9 mouse cellular contexts compared by ENCODE assay signal in genomic region chr13:81767038-81767659, GRCm38 (mm10). TPM values are rescaled to one million over a fixed set of nuclear protein-coding genes. Genes with fewer than 3 reads are reported as not detected.
DNase-seq lines count a peak whose midpoint lies in the region; ATAC-seq and TF ChIP-seq lines count a peak whose summit lies in the region.
"Had no signal": no experiment of that assay in that cellular context is flagged by ENCODE, and none has a peak within 500 bp of the region (broad histone marks: within the 10 kb centered on the region; RNA-seq: fewer than 3 reads in every experiment).

No protein-coding gene starts in this region.

- TF ChIP-seq CTCF in lung, embryonic 14.5 days (IDR thresholded peaks at IDR 0.05; ENCODE audit: low read depth), result peak; percentile 60

- DNase-seq in 3T3-L1 (ENCODE audit: low read depth, low spot score) (peak; percentile 42), ES-E14 (ENCODE audit: low read depth, low spot score) (peak; percentile 46)
- peak; percentile 73 to 82 for DNase-seq in cerebellum, adult 18-20 months
- DNase-seq in frontal cortex, postnatal 10 days (ENCODE audit: low spot score in 2 of 2), result peak; percentile 63 to 86
- DNase-seq in kidney, postnatal 10 days, result peak; percentile 80
- peak; percentile 74 for DNase-seq in lung, embryonic 14.5 days
- peak; percentile 26 for DNase-seq in retina, adult 2 months (ENCODE audit: low read depth, low spot score)
- DNase-seq in thymus, postnatal 4 days, result peak; percentile 88

- in situ Hi-C loops in ES-E14 (cut with MboI; ENCODE audit: low sequenced_read_pairs in 2 of 2, unreplicated experiment in 2 of 2), result loop anchor here in 1 of 2 experiments (10.0 kb wide), 1 partner anchor 332 kb away; no protein-coding TSS in a partner anchor

- no peak overlapping the region for H3K9ac ChIP-seq in ES-E14 (ENCODE audit: insufficient read depth, low read depth, low read length, poor library complexity, severe bottlenecking)
- H3K9ac ChIP-seq in lung, embryonic 14.5 days, result no peak overlapping the region
- H3K9ac ChIP-seq: stomach, embryonic 15.5 days had no signal

- H3K27me3 ChIP-seq in lung, embryonic 14.5 days (ENCODE audit: insufficient read depth, low read length), result no peaks in the 10 kb centered on the region
- H3K27me3 ChIP-seq: stomach, embryonic 15.5 days had no signal

- WGBS in lung, embryonic 14.5 days, result 80% methylated on average over 7 of the region's 7 CpGs

- no peaks in the 10 kb centered on the region for H3K36me3 ChIP-seq in ES-E14 (ENCODE audit: control insufficient read depth, insufficient read depth, low read length, poor library complexity, severe bottlenecking)
- H3K36me3 ChIP-seq in lung, embryonic 14.5 days (ENCODE audit: insufficient read depth), result no peaks in the 10 kb centered on the region
- H3K36me3 ChIP-seq: stomach, embryonic 15.5 days had no signal

- no peak overlapping the region for H3K27ac ChIP-seq in ES-E14 (ENCODE audit: insufficient read depth, low read depth, low read length, poor library complexity, severe bottlenecking)
- no peak overlapping the region for H3K27ac ChIP-seq in lung, embryonic 14.5 days (ENCODE audit: low read depth)
- H3K27ac ChIP-seq: stomach, embryonic 15.5 days had no signal

- H3K9me3 ChIP-seq in ES-E14 (ENCODE audit: control insufficient read depth, insufficient read depth, low read depth, low read length), result no peaks in the 10 kb centered on the region
- H3K9me3 ChIP-seq in lung, embryonic 14.5 days (ENCODE audit: low read depth, low read length), result no peaks in the 10 kb centered on the region
- H3K9me3 ChIP-seq: stomach, embryonic 15.5 days had no signal

- H3K4me3 ChIP-seq in ES-E14 (ENCODE audit: insufficient read depth in 1 of 2, low read depth in 1 of 2, low read length in 2 of 2, poor library complexity in 1 of 2, severe bottlenecking in 1 of 2), result no peak overlapping the region
- H3K4me3 ChIP-seq in lung, embryonic 14.5 days (ENCODE audit: low read depth, low read length), result no peak overlapping the region
- H3K4me3 ChIP-seq: stomach, embryonic 15.5 days had no signal

- H3K4me1 ChIP-seq in ES-E14 (ENCODE audit: control insufficient read depth in 2 of 2, insufficient read depth in 2 of 2, low read length in 2 of 2, poor library complexity in 1 of 2), result no peaks in the 10 kb centered on the region
- H3K4me1 ChIP-seq in lung, embryonic 14.5 days (ENCODE audit: insufficient read depth), result no peaks in the 10 kb centered on the region
- H3K4me1 ChIP-seq: stomach, embryonic 15.5 days had no signal

- H3K4me2 ChIP-seq in lung, embryonic 14.5 days, result no peak overlapping the region
- H3K4me2 ChIP-seq: stomach, embryonic 15.5 days had no signal

- ATAC-seq in lung, embryonic 14.5 days (ENCODE audit: insufficient read depth), result no peak

TF ChIP-seq in ES-E14, 5 proteins besides CTCF, POLR2A, EP300 and RAD21:
- peak; percentile 54; the same call in 1 of the 2 replicates for TF ChIP-seq ZC3H11A (IDR thresholded peaks at IDR 0.05; ENCODE audit: borderline replicate concordance, low read depth, low read length)
- no peak for TF ChIP-seq MAFK (IDR thresholded peaks at IDR 0.05; ENCODE audit: insufficient read depth, low read depth, low read length)
- TF ChIP-seq HCFC1 (IDR thresholded peaks at IDR 0.05; ENCODE audit: borderline replicate concordance, insufficient read depth, low read length), result no peak

RNA-seq across cellular contexts. Expression of gene Cetn3, which starts 15.7 kb away (rescaled TPM):
- total RNA-seq in ES-E14 (2012; rRNA removed), result 44.5 and 78.0 TPM in 2 replicates
- polyA plus RNA-seq in lung, embryonic 14.5 days (2014; fragmentation: Nextera tagmentation; extraction: Ambion mirVana), result 255 and 261 TPM in 2 replicates

RNA-seq across cellular contexts. Expression of gene Mblac2, which starts 56.0 kb away (rescaled TPM):
- total RNA-seq in ES-E14 (2012; rRNA removed), result 1.3 and 2.0 TPM in 2 replicates
- 5.3 and 5.7 TPM in 2 replicates for polyA plus RNA-seq in lung, embryonic 14.5 days (2014; fragmentation: Nextera tagmentation; extraction: Ambion mirVana)

RNA-seq across cellular contexts. Expression of gene Polr3g, which starts 56.3 kb away (rescaled TPM):
- total RNA-seq in ES-E14 (2012; rRNA removed), result 38.2 and 45.2 TPM in 2 replicates
- polyA plus RNA-seq in lung, embryonic 14.5 days (2014; fragmentation: Nextera tagmentation; extraction: Ambion mirVana), result 13.6 and 15.1 TPM in 2 replicates

Comparison
In these comparisons a context has a peak if more than half of its experiments do, and no peak if none do; other contexts are left out.
1. DNase-seq: peak in every context shown above with its lines; median percentile 88 in thymus, postnatal 4 days; 80 in kidney, postnatal 10 days; 78 in cerebellum, adult 18-20 months; 74 in frontal cortex, postnatal 10 days; 74 in lung, embryonic 14.5 days; 46 in ES-E14; 42 in 3T3-L1; 26 in retina, adult 2 months.